Mouse (Mus musculus): Measurements from ENCODE around the gene Ppp1r9b.
"Not testable (repeated sequence)": the region's sequence is repeated elsewhere in the genome, so short reads cannot be mapped to it uniquely, and the experiment has no call there.

Ppp1r9b gene

DNA sequence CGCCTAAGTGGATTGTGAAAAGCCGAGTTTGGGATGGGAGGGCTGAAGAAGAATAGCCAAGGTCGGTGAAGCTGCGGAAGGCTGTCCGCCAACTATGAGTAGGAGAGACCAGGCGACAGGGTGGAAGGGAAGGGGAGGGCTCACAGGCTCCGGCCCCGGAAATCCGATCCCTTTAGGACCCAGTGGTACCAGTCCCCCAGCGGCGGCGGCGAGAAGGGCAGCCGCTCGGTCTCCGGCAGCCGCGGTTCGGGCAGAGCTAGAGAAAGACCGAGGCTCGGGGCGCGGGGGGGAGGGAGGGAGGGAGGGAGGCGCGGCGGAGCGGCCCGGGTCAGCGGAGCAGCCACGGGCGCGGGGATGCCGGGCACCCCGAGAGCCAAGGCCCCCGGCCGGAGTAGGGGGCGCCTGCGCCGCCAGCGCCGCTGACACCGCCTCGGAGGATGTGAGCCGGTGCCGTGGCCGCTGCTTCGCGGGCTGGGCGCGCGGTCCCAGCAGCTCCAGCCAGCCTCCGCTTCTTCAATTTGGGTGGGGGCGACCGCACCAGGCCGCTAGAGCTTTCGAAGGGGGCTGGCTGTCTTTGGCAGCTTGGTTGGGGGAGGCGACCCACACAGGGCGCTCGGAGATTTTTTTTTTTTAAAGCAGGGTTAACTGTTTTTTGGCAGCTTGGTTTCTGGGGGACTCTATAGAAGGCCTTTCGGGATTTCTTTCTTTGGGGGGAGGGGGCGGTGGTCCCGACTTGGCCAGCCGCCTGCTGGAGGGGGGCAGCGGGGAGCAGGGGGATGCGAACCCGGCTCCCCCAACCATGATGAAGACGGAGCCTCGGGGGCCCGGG lies at the start of gene Ppp1r9b:
Gene Ppp1r9b (plus strand): TSS at position 287 of the 829 bp plus-strand sequence.
- DNase-seq (ENCODE audit: low spot score in 2 of 2), result peak; percentile 94

DNA sequence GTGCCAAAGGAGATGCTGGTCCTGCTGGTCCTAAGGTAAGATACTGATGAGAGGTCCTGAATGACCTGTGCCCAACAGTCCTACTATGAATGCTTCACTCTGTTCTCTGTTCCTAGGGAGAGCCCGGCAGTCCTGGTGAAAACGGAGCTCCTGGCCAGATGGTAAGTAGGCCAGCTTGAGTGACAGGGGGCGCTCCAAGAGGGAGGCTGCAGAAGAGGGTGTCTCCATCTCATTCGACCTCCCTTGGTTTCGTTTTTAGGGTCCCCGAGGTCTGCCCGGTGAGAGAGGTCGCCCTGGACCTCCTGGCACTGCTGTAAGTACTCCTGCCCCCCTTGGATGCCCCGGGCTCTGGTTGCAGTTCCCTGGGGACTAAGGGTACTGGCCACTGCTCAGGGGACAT lies 49.7 kb upstream of the Ppp1r9b start:
- DNase-seq (ENCODE audit: low spot score in 2 of 2), result no peak

DNA sequence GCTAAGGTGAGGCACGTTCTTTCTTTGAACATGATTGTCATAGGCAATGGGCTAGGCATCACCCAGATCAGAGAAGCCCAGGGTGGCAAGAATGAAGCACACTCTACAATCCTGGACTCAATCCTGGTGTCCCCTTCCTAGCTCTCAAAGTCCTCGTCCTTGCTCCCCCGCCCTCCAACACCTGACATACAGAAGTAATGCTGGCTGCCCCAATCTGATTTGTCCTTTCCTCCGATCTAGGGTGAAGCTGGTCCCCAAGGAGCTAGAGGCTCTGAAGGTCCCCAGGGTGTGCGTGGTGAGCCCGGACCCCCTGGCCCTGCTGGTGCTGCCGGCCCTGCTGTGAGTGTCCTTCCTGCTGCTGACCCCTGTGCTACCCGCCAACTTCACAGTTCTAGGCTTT lies 49.1 kb upstream of the Ppp1r9b start:
- DNase-seq (ENCODE audit: low spot score in 2 of 2), result no peak

DNA sequence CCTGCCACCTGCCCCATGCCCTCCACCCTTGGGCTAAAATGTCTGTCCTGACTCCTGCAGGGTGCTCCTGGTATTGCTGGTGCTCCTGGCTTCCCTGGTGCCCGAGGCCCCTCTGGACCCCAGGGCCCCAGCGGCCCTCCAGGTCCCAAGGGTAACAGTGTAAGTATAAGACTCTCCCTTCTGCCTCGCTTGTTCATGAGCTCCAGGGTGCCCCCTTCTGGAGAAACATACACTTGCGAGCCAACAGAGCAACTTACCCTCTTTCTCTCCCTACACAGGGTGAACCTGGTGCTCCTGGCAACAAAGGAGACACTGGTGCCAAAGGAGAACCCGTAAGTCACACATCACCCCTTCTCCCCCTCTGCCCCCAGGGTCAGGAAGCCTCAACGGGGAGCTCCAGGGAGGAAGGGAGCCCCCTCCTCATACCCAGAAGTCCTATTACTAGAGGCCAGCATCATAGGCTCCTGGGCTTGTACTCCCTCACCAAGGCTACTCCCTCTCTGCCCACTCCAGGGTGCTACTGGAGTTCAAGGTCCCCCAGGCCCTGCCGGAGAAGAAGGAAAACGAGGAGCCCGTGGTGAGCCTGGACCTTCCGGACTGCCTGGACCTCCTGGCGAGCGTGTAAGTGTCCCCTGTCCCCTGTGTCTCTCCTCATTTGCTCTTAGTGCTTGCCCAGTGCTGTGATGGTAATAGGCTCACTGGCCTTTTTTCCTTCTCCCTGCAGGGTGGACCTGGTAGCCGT lies 48.4 kb upstream of the Ppp1r9b start:
- no peak for DNase-seq (ENCODE audit: low spot score in 2 of 2)

DNA sequence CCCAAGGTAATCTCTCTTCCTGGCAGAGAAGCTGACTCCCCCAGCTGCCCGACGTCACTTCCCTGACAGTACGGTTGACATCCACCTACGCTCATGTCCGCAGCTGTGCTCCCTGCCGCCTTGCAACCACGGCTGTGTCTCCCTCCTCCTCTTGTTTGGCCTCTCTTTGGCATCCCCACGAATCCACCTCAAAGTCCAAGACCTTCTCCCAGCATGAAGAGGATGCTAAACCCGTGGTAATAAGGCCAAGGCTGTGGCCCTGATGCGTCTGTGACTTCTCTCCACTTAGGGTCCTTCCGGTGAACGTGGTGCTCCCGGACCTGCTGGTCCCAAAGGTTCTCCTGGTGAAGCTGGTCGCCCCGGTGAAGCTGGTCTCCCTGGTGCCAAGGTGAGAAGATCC lies 47.8 kb upstream of the Ppp1r9b start:
- no peak for DNase-seq (ENCODE audit: low spot score in 2 of 2)

GRCm38 (mm10) chr11:94944295-94944694 lies 46.5 kb upstream of the Ppp1r9b start:
- no peak for DNase-seq (ENCODE audit: low spot score in 2 of 2)

DNA sequence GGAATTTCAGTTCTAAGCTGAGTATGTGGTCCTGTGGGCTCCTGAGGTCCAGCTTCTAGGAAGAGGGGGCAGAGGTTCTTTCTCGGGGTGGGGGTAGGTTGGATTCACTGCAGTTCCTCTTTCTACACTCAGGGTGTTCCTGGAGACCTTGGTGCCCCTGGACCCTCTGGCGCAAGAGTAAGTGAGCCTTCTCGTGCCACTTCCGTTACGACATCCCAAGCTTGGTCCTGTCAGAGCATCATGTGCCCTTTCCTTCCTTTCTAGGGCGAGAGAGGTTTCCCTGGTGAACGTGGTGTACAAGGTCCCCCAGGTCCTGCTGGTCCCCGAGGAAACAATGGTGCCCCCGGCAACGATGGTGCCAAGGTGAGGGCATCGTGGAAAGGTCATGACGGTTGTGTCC lies 45.6 kb upstream of the Ppp1r9b start:
- DNase-seq (ENCODE audit: low spot score in 2 of 2), result no peak

- no peak for DNase-seq (ENCODE audit: low spot score in 2 of 2)
Observed at GRCm38 (mm10) chr11:94952169-94952568, 38.7 kb upstream of the Ppp1r9b start.

GRCm38 (mm10) chr11:94955103-94955502 lies 35.7 kb upstream of the Ppp1r9b start:
- DNase-seq (ENCODE audit: low spot score in 2 of 2), result no peak

GRCm38 (mm10) chr11:94957693-94958064 lies 33.2 kb upstream of the Ppp1r9b start:
- DNase-seq (ENCODE audit: low spot score in 2 of 2), result peak in 1 of 2 experiments; percentile 74

DNA sequence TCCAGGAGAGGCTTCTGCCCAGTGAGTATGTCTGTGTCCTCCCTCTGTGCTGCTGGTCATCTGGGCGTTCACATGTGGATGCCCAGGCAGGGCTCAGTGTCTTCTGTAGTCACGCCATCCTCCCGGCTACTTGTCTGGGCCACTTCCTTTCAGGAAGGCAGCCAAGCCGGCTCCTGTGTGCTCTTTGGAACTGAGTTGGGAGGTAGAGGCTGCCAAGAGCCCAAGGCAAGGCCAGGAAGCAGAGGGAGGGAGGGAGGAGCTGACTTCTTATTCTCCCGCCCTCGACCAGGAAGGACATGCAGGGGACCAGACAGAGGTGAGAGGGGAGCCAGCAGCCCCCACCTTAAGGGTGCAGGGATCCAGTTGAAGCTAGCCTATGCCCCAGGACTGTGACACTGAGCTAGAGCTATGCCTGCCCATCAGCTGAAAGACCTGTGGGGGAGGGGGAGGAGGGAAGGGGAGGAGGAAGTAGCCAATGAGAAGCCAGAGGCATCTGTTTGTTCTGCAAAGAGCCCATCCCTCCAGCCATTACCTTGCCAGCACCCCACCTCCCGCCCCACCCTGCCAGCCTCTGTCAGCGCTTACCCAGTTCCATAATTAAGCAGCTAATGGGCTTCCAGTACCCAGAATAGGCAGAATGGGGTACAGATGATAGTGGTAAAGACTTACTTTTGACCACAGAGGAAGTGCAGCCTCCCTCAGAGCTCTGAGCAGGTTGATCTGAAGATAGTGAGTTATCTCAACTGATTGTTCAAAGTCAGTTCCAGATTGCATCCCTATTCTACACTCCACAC lies 32.6 kb upstream of the Ppp1r9b start:
- DNase-seq (ENCODE audit: low spot score in 2 of 2), result peak; percentile 92 to 94

- no peak for DNase-seq (ENCODE audit: low spot score in 2 of 2)
Observed at GRCm38 (mm10) chr11:94962534-94963101, 28.2 kb upstream of the Ppp1r9b start.

DNA sequence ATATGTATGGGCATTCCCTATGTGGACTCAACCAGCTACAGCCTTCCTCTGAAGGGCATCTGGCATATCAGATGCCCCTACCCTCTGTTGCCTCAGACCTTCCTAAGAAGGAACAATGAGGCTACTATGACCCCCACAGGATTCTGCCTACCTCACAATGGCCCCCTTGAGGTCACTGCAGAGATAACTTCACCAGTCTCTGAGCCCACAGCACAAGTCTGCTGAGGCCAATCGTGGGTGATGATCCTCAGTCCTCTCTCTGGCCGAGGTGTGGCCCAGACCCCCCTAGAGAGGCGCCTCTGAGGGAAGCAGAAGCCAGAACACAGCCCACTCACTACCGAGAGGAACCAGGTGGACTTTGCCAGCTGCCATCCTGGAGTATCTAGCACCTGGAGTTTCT lies 23.4 kb upstream of the Ppp1r9b start, which contains the start of gene Hils1:
Gene Hils1 (plus strand): TSS at position 175 of the 400 bp plus-strand sequence.
- no peak for DNase-seq (ENCODE audit: low spot score in 2 of 2)

GRCm38 (mm10) chr11:94968187-94968586 lies 22.6 kb upstream of the Ppp1r9b start:
- DNase-seq (ENCODE audit: low spot score in 2 of 2), result no peak

DNA sequence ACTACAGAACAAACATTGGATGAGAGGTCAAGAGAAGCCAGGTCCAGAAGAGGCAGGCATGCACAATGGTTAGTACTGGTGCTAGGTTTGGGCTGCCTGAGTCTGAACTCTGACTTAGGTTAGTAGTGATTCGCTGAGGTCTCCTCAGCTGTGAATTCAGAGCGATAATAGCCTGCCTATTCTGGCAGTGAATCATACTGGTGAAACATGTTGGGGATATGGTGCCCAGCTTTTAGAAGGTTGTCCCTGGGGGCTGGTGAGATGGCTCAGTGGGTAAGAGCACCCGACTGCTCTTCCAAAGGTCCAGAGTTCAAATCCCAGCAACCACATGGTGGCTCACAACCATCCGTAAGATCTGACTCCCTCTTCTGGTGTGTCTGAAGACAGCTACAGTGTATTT lies 21.1 kb upstream of the Ppp1r9b start:
- DNase-seq (ENCODE audit: low spot score in 2 of 2), result not testable (repeated sequence)

DNA sequence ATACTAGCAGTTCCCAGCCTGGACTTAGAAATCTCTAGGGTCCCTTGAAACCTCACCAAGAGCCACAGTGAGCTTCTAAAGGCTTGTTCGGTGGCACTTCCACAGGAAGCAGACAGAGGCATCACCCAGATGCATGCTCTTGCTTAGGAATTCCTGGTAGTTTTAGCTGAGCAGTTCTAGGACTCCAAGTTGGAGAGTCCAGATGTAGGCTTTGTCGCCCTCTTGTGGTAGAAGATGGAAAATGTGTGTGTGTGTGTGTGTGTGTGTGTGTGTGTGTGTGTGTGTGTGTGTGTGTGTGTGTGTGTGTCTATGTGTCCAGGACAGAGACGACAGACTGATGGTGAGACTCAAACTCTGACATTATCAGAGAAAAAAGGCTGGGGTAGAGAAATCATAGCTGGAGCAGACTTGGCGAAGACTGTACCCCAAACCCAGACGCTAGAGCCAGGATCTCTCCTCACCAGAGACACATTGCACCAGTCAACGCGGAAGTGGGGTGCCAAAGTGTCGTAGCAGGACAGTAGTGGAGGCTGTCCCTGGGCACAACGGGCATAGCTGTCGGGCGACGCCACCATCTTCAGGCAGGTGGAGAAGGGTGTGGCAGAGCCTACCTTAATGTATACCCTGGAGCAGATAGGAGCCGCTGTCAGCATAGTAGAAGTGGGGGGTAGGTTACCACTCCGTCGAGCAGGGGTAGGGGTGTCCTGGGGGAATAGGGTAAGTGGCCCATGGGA lies 20.5 kb upstream of the Ppp1r9b start:
- DNase-seq (ENCODE audit: low spot score in 2 of 2), result peak in 1 of 2 experiments; percentile 66

- no peak for DNase-seq (ENCODE audit: low spot score in 2 of 2)
Observed at GRCm38 (mm10) chr11:94971895-94972615, 18.8 kb upstream of the Ppp1r9b start.

- DNase-seq (ENCODE audit: low spot score in 2 of 2), result no peak
Observed at GRCm38 (mm10) chr11:94972887-94973286, 17.9 kb upstream of the Ppp1r9b start.

DNA sequence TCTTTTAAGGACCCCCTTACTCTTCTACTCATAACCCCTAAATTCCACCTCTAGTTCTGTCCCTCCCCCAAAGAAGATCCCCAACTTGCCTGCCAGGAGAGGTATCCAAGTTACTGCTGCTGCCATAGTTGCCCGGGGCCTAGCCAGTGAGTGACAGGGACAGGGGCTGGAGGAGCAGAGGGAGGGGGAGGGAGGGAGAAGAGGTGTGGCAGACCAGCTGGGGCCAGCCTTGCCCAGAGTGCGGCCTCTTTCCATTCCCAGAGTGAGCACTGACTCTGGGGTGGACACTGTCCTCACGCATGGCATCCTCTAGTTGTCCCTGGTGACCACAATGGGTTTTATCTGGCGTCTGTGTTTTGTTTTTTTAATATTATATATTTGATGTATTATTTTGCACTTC lies 17.5 kb upstream of the Ppp1r9b start:
- no peak for DNase-seq (ENCODE audit: low spot score in 2 of 2)

DNA sequence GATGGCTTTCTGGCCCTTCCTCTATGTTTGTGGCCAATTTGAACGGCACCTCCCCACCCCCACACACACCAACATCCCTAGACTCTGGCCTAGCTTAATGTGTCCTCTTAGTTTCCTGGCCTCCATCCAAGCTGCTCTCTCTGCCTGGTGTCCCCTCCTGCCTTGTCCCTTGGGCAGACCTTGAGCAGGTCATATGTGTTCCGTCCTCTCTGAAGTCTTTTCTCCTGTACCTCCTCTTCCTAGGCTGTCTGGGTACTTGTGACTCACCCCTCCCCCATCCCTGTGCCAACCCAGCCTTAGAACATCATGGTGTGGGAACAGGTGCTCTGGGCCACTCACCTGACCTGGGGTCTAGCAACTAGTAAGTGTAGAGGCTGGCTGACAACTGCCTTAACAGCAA lies 15.9 kb upstream of the Ppp1r9b start:
- DNase-seq (ENCODE audit: low spot score in 2 of 2), result peak in 1 of 2 experiments; percentile 64
